Mouse (Mus musculus) layer of hippocampus, postnatal 36 days (tissue): Measurements from ENCODE around the gene Kcnj15. TPM values are rescaled to one million over a fixed set of nuclear protein-coding genes. Genes with fewer than 3 reads are reported as not detected.

Experiments used
- DNase-seq, 2 experiments: peaks; one replicate each; pipeline ENCODE4 v3.0.0; 2022
- total RNA-seq, 2 experiments: library from RNA; stranded (reverse); gene quantifications; 2 replicates each; pipeline ENCODE4 v1.2.3; 2021

Kcnj15 gene
- not detected for total RNA-seq

DNA sequence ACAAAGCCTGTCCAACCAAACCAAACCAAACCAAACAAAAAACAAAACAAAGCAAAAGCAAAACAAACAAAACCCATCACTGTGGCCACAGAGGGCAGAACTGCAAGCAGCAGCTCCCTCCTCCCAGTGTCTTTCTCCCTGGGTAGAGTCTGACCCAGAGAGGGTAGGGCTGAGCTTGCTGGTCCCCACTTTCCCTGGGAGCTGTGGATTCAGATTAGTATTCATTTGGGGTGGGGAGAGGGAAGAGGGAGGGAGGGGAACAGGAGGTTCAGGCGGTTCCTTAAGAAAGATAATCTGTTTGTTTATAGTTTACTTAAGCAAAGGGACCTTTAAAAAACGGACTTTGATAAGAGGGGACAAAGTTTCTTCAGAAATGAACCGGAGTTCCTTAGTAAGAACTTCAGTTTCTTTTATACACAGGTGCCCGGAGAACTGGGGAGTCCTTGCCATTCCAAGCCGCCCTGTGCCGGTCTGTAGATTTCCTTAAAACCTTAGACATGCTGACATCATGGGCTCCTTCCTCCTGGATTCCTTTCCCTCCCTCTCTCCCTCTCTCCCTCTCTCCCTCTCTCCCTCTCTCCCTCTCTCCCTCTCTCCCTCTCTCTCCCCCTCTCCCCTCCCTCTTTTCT lies at the start of gene Kcnj15:
Gene Kcnj15, plus strand, starts transcription at position 293 of the 629 bp plus-strand sequence.
- no peak for DNase-seq

GRCm38 (mm10) chr16:95208243-95208642 lies 49.1 kb upstream of the Kcnj15 start:
- DNase-seq = no peak

DNA sequence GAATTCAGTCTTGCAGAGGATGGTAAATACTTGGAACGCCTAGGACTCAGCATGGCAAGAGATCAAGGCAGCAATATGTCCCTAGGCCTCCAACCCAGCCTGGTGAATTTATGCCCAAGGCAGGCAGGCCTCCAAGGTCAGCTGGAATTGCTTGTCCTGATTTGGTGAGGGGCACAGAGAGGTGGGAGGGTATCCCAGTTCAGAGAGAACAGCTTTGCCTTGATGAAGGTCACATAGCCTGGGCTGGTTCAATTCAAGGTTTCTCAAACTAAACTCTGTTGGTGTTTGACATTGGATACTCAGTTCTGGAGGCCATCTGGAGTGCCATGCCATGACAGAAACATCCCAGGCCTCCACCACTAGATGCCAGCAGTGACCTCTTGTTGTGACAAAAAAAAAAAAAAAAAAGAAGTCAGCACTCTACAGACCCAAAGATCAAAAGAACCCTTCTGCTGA lies 48.3 kb upstream of the Kcnj15 start:
- no peak for DNase-seq

- no peak for DNase-seq
These were observed 42.8 kb upstream of the Kcnj15 start for GRCm38 (mm10) chr16:95214251-95215197.

DNA sequence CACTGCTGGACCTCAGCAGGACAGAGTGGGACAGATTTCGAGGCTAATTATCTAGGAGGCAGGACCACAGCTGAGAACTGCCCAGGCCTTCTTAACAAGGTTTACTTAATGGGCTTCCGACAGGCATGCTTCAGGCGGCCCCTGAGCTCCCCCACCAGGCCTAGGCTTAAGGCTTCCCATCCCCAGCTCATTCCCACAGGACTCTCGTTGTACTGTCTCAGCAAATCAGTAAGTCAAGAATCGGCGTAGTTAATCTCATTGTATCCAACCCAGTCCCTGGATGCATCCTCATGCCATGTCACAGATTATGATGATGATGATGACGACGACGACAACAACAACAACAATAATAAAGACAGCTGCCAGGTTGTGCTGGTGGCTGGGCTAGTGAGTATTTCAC lies 41.6 kb upstream of the Kcnj15 start:
- DNase-seq = no peak

DNA sequence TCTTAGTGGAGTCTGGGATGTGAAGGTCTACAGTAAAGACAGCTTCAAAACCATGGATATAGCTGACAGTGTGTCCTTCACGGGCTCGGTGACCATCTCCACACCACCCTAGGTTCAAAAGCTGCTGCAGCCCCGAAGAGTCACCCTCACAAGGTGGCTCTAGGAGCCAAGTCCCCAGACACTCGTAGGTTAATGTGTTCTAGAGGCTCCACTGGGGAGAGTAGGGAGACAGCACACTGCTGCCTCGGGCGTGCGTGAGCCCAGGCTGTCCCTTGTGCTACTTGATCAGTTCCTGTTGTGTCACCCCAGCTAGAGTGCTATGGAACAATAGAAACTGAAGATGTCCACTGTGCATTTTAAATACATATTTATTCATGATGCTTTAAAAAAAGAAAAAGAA lies 41.0 kb upstream of the Kcnj15 start:
- DNase-seq = no peak

GRCm38 (mm10) chr16:95216824-95217223 lies 40.5 kb upstream of the Kcnj15 start:
- DNase-seq = no peak

- DNase-seq = no peak
These were observed 38.6 kb upstream of the Kcnj15 start for GRCm38 (mm10) chr16:95218783-95219182.

DNA sequence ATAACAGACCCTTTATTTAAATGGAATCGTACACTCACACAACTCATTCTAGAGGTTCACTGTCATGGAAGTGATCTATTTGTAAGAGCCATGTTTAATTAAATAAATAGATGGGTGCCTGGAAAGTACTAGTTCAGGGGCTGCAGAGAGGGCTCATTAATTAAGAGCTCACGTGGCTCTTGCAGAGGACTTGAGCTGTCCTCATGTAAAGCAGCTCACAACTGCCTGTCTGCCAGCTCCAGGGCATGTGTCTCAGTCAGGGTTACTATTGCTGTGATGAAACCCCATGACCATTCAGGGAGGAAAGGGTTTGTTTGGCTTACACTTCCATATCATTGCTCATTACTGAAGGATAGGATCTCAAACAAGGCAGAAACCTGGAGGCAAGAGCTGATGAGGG lies 37.9 kb upstream of the Kcnj15 start:
- DNase-seq = no peak

- DNase-seq = no peak
These were observed 36.3 kb upstream of the Kcnj15 start for GRCm38 (mm10) chr16:95221051-95221450.

GRCm38 (mm10) chr16:95222026-95222718 lies 35.2 kb upstream of the Kcnj15 start:
- DNase-seq = no peak

- no peak for DNase-seq
These were observed 33.9 kb upstream of the Kcnj15 start for GRCm38 (mm10) chr16:95223435-95223834.

DNA sequence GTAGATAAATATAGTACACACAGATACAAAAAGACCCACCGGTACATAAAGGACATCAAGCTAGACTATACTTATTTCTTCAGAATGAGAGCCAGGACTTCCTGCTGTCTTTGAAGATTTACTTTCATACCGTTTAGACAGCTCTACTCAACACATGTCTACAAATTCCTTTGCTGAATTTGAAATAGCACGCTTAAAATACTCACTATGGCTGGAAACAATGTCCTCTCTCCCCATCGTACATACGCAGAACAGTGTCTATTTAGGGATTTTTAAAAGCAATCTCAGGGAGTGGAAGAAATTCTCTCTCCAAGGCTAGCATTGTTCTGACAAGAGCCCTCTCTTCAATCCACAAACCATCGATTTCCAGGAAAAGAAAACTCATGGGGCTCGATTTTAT lies 32.1 kb upstream of the Kcnj15 start:
- no peak for DNase-seq

GRCm38 (mm10) chr16:95231768-95232167 lies 25.6 kb upstream of the Kcnj15 start:
- DNase-seq = no peak

DNA sequence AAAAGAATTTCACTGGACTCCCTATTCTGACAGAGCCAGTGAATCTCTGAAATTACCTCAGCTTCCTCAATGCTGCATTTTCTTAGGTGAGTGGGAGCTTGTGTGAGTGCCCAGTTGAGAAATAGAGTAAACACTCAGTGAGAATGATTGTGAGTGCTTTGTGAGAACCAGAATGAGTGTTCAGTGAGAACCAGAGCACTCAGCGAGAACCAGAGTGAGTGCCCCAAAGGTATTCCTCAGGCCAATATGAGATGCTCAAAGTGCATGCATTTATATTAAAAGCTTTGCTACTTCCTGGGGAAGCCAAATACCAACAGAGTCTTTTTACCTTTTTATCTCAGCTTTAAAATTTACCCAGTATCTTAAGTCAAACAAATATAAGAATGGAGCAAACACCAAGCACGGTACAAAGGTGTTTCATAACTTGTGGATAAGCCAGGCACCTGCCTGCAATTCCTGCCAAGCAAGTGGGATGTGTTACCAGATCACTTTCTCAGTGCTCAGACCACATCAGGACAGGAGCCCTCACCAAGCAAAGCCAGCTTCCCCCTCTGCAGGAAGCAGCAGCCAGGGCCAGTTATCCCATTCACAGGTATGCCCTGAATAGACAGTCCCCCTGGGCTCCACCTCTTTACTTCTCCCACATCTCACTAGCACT lies 22.3 kb upstream of the Kcnj15 start:
- no peak for DNase-seq

- DNase-seq = no peak
These were observed 18.0 kb upstream of the Kcnj15 start for GRCm38 (mm10) chr16:95239209-95239925.

DNA sequence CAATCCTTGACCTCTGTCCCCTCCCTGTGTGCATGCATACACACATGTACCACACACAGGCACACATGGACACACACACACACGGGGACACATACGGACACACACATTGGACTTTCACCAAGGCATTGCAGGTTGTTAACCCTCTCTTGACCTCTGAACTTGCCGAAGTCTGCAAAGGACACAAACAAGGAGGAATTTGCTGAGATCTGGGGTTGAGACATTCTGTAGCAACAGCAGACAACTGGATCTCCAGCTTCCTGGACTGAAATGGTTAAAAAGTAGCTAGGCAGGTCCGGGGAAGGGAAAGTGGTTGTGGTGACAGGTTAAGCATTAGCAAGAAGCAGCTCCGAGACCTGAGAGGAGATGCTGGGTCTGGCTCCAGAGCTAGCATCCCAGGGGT lies 16.7 kb upstream of the Kcnj15 start:
- DNase-seq = no peak

GRCm38 (mm10) chr16:95241581-95241980 lies 15.8 kb upstream of the Kcnj15 start:
- peak; percentile 21 to 28 for DNase-seq

DNA sequence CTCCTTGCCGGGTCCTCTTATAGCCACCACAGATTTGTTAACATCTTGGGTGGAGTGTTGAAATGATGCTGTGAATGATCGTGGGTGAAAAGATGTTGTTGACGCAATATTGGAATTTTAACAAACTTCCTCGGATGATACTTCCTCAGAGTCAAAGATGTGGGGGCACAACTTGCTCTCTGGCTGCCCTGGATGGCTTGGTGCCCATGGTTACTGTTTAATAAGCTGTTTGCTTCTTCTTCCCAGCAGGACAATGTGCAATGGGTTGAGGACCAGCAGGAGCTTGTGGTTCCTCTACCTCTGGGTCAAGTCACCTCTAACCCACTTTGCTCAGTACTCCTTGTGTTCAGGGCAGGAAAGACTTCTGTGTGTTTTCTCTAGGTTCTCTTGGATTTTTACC lies 15.2 kb upstream of the Kcnj15 start:
- no peak for DNase-seq

DNA sequence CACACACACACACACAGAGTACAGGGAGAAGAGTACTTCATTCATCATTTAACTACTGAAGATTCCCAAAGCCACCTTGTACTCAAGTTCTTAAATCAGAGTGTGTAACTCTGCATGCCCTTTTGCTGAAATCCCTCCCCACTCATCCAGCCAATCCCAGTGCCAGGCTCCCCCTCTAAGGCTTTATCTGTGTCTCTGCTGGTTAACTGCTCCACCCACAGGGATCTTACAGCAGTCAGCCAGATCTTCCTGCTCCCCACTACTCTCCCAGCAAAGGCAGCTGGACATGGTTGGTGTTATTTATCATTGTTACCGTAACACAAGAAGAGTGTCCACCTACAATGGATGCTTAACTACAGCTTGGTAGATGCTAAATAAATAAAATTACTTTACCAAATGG lies 14.0 kb upstream of the Kcnj15 start:
- DNase-seq = no peak

DNA sequence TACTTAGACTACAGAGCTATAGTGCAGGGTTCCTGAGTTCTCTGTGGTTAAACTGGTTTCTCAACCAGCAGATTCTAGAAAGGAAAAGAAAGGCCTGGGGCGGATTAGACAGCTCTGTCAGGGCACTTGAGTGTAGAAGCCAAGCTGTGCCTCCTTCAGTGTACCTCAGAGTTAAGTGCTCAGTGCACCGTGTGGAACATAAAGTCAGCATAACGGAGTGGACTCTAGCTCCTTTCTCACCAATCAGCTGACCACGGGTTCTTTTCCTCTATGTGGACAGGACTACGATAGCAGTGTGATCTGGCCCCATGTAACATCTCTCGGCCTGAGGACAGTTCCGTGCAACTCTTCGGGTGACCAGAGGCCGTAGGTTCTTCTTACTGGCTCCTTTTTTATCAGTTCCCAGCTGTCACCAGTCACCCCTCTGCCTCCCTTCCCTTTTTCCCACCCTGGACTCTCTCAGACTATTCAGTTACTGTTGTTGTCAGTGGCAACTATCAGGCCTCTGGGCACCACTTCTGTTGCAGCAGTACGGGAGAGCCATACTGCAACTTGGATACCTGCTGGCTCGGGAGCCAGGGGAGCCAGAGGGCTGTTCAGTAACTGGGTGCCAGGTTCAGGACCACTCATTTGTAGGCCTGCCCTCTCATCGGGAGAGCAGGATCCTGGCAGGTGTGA lies 12.6 kb upstream of the Kcnj15 start:
- DNase-seq = no peak
